Mouse (Mus musculus) ES-Bruce4 (cell line): ENCODE measurements around the gene Plk2.

Source experiments
- CTCF ChIP-seq: IDR thresholded peaks from one replicate; pipeline ENCODE4 v1.8.1; 2011; ENCODE audit warnings: low read depth, low read length
- EP300 ChIP-seq: IDR thresholded peaks from 2 replicates; pipeline ENCODE4 v1.6.1; 2011; ENCODE audit warnings: low read depth, low read length; ENCODE audit not compliant: insufficient read depth
- POLR2A ChIP-seq: IDR thresholded peaks from one replicate; pipeline ENCODE4 v1.8.1; 2011; ENCODE audit warnings: low read length; ENCODE audit not compliant: insufficient read depth

DNA sequence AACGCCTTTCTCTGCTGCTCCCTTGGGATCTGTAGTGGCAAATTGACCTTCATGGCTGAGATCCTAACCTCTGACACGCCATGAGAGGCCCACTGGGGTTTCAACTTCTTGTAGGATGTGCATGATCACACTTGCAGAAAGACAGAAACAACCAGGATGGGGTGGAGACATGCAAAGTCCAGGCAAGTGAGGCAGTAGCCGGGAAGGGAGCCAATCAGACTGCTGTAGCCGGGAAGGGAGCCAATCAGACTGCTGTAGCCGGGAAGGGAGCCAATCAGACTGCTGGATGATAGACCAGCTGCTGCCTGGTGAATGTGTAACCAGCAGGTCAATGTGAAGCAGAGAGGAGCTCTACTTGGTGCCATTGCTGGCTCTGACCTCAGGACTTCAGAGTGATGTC, 11.3 kb downstream of the Plk2 start:
- TF ChIP-seq POLR2A (no peak), CTCF (no peak), EP300 (no peak)
